Mouse (Mus musculus) heart, embryonic 13.5 days (tissue): ENCODE measurements around the gene Frmd4a. TPM values are rescaled to one million over a fixed set of nuclear protein-coding genes. Genes with fewer than 3 reads are reported as not detected.
"Not testable (repeated sequence)": the region's sequence is repeated elsewhere in the genome, so short reads cannot be mapped to it uniquely, and the experiment has no call there.

Experiments used
- ATAC-seq: fragments of 200-750 bp; cut with Nextera tagmentation; 2 replicates; pipeline ENCODE4 v1.8.0; 2017; ENCODE audit warnings: moderate TSS enrichment; ENCODE audit not compliant: insufficient number of reproducible peaks, low FRiP score, low TSS enrichment; ENCODE audit errors: extremely low read depth
- H3K27ac ChIP-seq: fragments of 300-500 bp; sonication (generic); replicated peaks from 2 replicates; pipeline ENCODE4 v1.5.1; 2015; ENCODE audit warnings: moderate library complexity, mild to moderate bottlenecking, inconsistent platforms
- H3K27me3 ChIP-seq: fragments of 300-500 bp; sonication (generic); replicated peaks from 2 replicates; pipeline ENCODE4 v1.6.1; 2015; ENCODE audit warnings: mild to moderate bottlenecking, inconsistent platforms
- H3K36me3 ChIP-seq: fragments of 300-500 bp; sonication (generic); 2 replicates; pipeline ENCODE4 v1.6.1; 2015; ENCODE audit warnings: mild to moderate bottlenecking, inconsistent platforms
- H3K4me1 ChIP-seq: fragments of 300-500 bp; sonication (generic); 2 replicates; pipeline ENCODE4 v1.6.1; 2015; ENCODE audit warnings: inconsistent platforms
- H3K4me2 ChIP-seq: fragments of 300-500 bp; sonication (generic); 2 replicates; pipeline ENCODE4 v1.6.1; 2015; ENCODE audit warnings: inconsistent platforms, mild to moderate bottlenecking, moderate library complexity
- H3K4me3 ChIP-seq: fragments of 300-500 bp; sonication (generic); 2 replicates; pipeline ENCODE4 v1.5.1; 2015; ENCODE audit warnings: moderate library complexity, mild to moderate bottlenecking, inconsistent platforms
- H3K9ac ChIP-seq: fragments of 300-500 bp; sonication (generic); 2 replicates; pipeline ENCODE4 v1.6.1; 2015; ENCODE audit warnings: inconsistent platforms, mild to moderate bottlenecking, moderate library complexity
- H3K9me3 ChIP-seq: fragments of 300-500 bp; sonication (generic); 2 replicates; pipeline ENCODE4 v1.6.1; 2016; ENCODE audit warnings: inconsistent platforms
- WGBS: fragments of 180-500 bp; shearing (Covaris S2); methylation state at CpG from one replicate; pipeline ENCODE4 v1.1.7; 2015; ENCODE audit warnings: mixed read lengths; 5-methylcytosine and 5-hydroxymethylcytosine counted together
- polyA plus RNA-seq: library from polyadenylated mRNA; unstranded; fragments of >200 nt; fragmentation: Nextera tagmentation; extraction: Ambion mirVana; gene quantifications from 2 replicates; pipeline ENCODE4 v1.2.1, GENCODE M21; 2015

The Frmd4a gene
- polyA plus RNA-seq, 1 experiment from 2014 or later: 15.2 TPM

GRCm38 (mm10) chr2:4609433-4609832, 591.9 kb downstream of the Frmd4a start:
- Histone ChIP-seq H3K9me3 (no peaks in the 10 kb centered on the region), H3K4me1 (peaks cover 4% of the 10 kb centered on the region), H3K4me3 (no peak overlapping the region), H3K4me2 (no peak overlapping the region), H3K27ac (no peak overlapping the region), H3K27me3 (no peaks in the 10 kb centered on the region), H3K9ac (no peak overlapping the region), H3K36me3 (peaks cover 95% of the 10 kb centered on the region)
- no peak for ATAC-seq
- 87% methylated on average over 10 of the region's 10 CpGs for WGBS

GRCm38 (mm10) chr2:4611295-4611694, 593.8 kb downstream of the Frmd4a start:
- Histone ChIP-seq H3K36me3 (peaks cover 77% of the 10 kb centered on the region), H3K27ac (no peak overlapping the region), H3K27me3 (no peaks in the 10 kb centered on the region), H3K9me3 (no peaks in the 10 kb centered on the region), H3K4me2 (no peak overlapping the region), H3K4me1 (peaks cover 12% of the 10 kb centered on the region), H3K9ac (no peak overlapping the region), H3K4me3 (no peak overlapping the region)
- 74% methylated on average over 6 of the region's 6 CpGs for WGBS
- no peak for ATAC-seq

- Histone ChIP-seq H3K27me3 (no peaks in the 10 kb centered on the region), H3K36me3 (peaks cover 73% of the 10 kb centered on the region)
These were observed 594.2 kb downstream of the Frmd4a start for GRCm38 (mm10) chr2:4611704-4612103.

GRCm38 (mm10) chr2:4614276-4614929, 596.9 kb downstream of the Frmd4a start:
- not testable (repeated sequence) for ATAC-seq, H3K9ac ChIP-seq, H3K4me3 ChIP-seq, H3K9me3 ChIP-seq, H3K27me3 ChIP-seq, H3K4me2 ChIP-seq
- WGBS: 37% methylated on average over 6 of the region's 6 CpGs
- H3K4me1 ChIP-seq: peaks cover 12% of the 10 kb centered on the region
- H3K27ac ChIP-seq: peak overlapping the region; percentile 61; the same call in 1 of the 2 replicates
- peaks cover 46% of the 10 kb centered on the region for H3K36me3 ChIP-seq

More at GRCm38 (mm10) chr2:4611704-4612103, 594.2 kb downstream of the Frmd4a start:
- no peak overlapping the region for H3K27ac ChIP-seq
- no peaks in the 10 kb centered on the region for H3K9me3 ChIP-seq
- H3K4me1 ChIP-seq: peaks cover 12% of the 10 kb centered on the region
- no peak overlapping the region for H3K9ac ChIP-seq
- no peak overlapping the region for H3K4me2 ChIP-seq
- H3K4me3 ChIP-seq: no peak overlapping the region
- WGBS: 87% methylated on average over 10 of the region's 10 CpGs
- no peak for ATAC-seq

GRCm38 (mm10) chr2:4615014-4615546, 597.6 kb downstream of the Frmd4a start:
- no peak overlapping the region for H3K9ac ChIP-seq

GRCm38 (mm10) chr2:4616995-4617394, 599.5 kb downstream of the Frmd4a start:
- Histone ChIP-seq H3K27ac (no peak overlapping the region), H3K36me3 (peaks cover 24% of the 10 kb centered on the region), H3K4me1 (peaks cover 31% of the 10 kb centered on the region), H3K9me3 (no peaks in the 10 kb centered on the region), H3K9ac (no peak overlapping the region), H3K27me3 (no peaks in the 10 kb centered on the region), H3K4me3 (no peak overlapping the region), H3K4me2 (no peak overlapping the region)
- 78% methylated on average over 4 of the region's 4 CpGs for WGBS
- ATAC-seq: no peak

More at GRCm38 (mm10) chr2:4615014-4615546, 597.6 kb downstream of the Frmd4a start:
- Histone ChIP-seq H3K9me3 (no peaks in the 10 kb centered on the region), H3K36me3 (peaks cover 39% of the 10 kb centered on the region), H3K4me2 (no peak overlapping the region), H3K27ac (0 out of 2 replicates have a peak overlapping the region, but pooled peaks have one; percentile 61), H3K27me3 (no peaks in the 10 kb centered on the region), H3K4me1 (peaks cover 15% of the 10 kb centered on the region), H3K4me3 (no peak overlapping the region)
- WGBS: 85% methylated on average over 2 of the region's 2 CpGs
- no peak for ATAC-seq

- H3K9ac ChIP-seq, H3K4me2 ChIP-seq, H3K4me3 ChIP-seq, ATAC-seq, H3K27me3 ChIP-seq, H3K27ac ChIP-seq, H3K9me3 ChIP-seq: not testable (repeated sequence)
- Histone ChIP-seq H3K4me1 (peaks cover 28% of the 10 kb centered on the region), H3K36me3 (peaks cover 25% of the 10 kb centered on the region)
These were observed 601.6 kb downstream of the Frmd4a start for GRCm38 (mm10) chr2:4619126-4619525.

- Histone ChIP-seq H3K4me3 (no peak overlapping the region), H3K36me3 (peaks cover 33% of the 10 kb centered on the region), H3K9ac (no peak overlapping the region), H3K27ac (peak overlapping the region; percentile 71), H3K27me3 (no peaks in the 10 kb centered on the region), H3K9me3 (no peaks in the 10 kb centered on the region), H3K4me1 (peaks cover 23% of the 10 kb centered on the region), H3K4me2 (no peak overlapping the region)
- no peak for ATAC-seq
- 54% methylated on average over 6 of the region's 6 CpGs for WGBS
These were observed 602.5 kb downstream of the Frmd4a start for GRCm38 (mm10) chr2:4619893-4620593.

- H3K36me3 ChIP-seq: peaks cover 34% of the 10 kb centered on the region
- peaks cover 20% of the 10 kb centered on the region for H3K4me1 ChIP-seq
- no peak overlapping the region for H3K4me2 ChIP-seq
- no peaks in the 10 kb centered on the region for H3K9me3 ChIP-seq
- H3K27ac ChIP-seq: peak overlapping the region; percentile 71
- H3K27me3 ChIP-seq: no peaks in the 10 kb centered on the region
- ATAC-seq: no peak
- H3K4me3 ChIP-seq: no peak overlapping the region
- 67% methylated on average over 12 of the region's 12 CpGs for WGBS
- H3K9ac ChIP-seq: no peak overlapping the region
These were observed 603.3 kb downstream of the Frmd4a start for GRCm38 (mm10) chr2:4620640-4621401.

GRCm38 (mm10) chr2:4621471-4621985, 604.0 kb downstream of the Frmd4a start:
- Histone ChIP-seq H3K27ac (peak overlapping the region; percentile 71), H3K36me3 (peaks cover 37% of the 10 kb centered on the region), H3K4me2 (no peak overlapping the region), H3K9me3 (no peaks in the 10 kb centered on the region), H3K27me3 (no peaks in the 10 kb centered on the region), H3K4me1 (peaks cover 20% of the 10 kb centered on the region), H3K9ac (no peak overlapping the region), H3K4me3 (no peak overlapping the region)
- ATAC-seq: no peak
- WGBS: 79% methylated on average over 3 of the region's 3 CpGs

GRCm38 (mm10) chr2:4626911-4627310, 609.4 kb downstream of the Frmd4a start:
- no peak overlapping the region for H3K4me3 ChIP-seq
- ATAC-seq: no peak
- no peak overlapping the region for H3K27ac ChIP-seq
- peaks cover 8% of the 10 kb centered on the region; the same call in 1 of the 2 replicates for H3K4me1 ChIP-seq
- H3K4me2 ChIP-seq: no peak overlapping the region
- 92% methylated on average over 3 of the region's 3 CpGs for WGBS
- no peaks in the 10 kb centered on the region for H3K27me3 ChIP-seq
- H3K36me3 ChIP-seq: peaks cover 75% of the 10 kb centered on the region
- no peak overlapping the region for H3K9ac ChIP-seq
- no peaks in the 10 kb centered on the region for H3K9me3 ChIP-seq
